Mouse (Mus musculus) CH12.LX (cell line): Measurements from ENCODE around the gene Gas6.

Experiments used
- CTCF ChIP-seq, 2 experiments: IDR thresholded peaks in 1 of 2; conservative IDR thresholded peaks in 1 of 2; 2 replicates each; pipeline ENCODE4 v1.5.1; 2011 to 2012; ENCODE audit warnings: low read depth in 2 of 2, low read length in 2 of 2, improper control_type of control experiment in 1 of 2, inconsistent platforms in 1 of 2, mild to moderate bottlenecking in 1 of 2, moderate library complexity in 1 of 2
- E2F4 ChIP-seq: IDR thresholded peaks from 2 replicates; pipeline ENCODE4 v1.6.1; 2011; ENCODE audit warnings: low read depth, low read length, improper control_type of control experiment; ENCODE audit not compliant: insufficient replicate concordance
- ETS1 ChIP-seq: conservative IDR thresholded peaks from 2 replicates; pipeline ENCODE4 v1.6.1; 2012; ENCODE audit warnings: low read depth, mild to moderate bottlenecking, inconsistent platforms, low read length, improper control_type of control experiment, moderate library complexity
- GABPA ChIP-seq: IDR thresholded peaks from 2 replicates; pipeline ENCODE4 v1.6.1; 2012; ENCODE audit warnings: low read depth, low read length, improper control_type of control experiment, inconsistent platforms; ENCODE audit not compliant: insufficient replicate concordance
- HCFC1 ChIP-seq: IDR thresholded peaks from 2 replicates; pipeline ENCODE4 v1.6.1; 2012; ENCODE audit warnings: low read depth, mild to moderate bottlenecking, inconsistent platforms, low read length, improper control_type of control experiment
- MAFK ChIP-seq: IDR thresholded peaks from 2 replicates; pipeline ENCODE4 v1.6.1; 2011; ENCODE audit warnings: low read length, improper control_type of control experiment; ENCODE audit not compliant: insufficient replicate concordance
- PAX5 ChIP-seq: IDR thresholded peaks from 2 replicates; pipeline ENCODE4 v1.6.1; 2012; ENCODE audit warnings: low read length, inconsistent platforms, mixed read lengths
- POLR2A ChIP-seq: IDR thresholded peaks from 2 replicates; pipeline ENCODE4 v1.6.1; 2011; ENCODE audit warnings: low read depth, mild to moderate bottlenecking, improper control_type of control experiment, low read length
- SIN3A ChIP-seq: IDR thresholded peaks from 2 replicates; pipeline ENCODE4 v1.6.1; 2012; ENCODE audit warnings: low read length, improper control_type of control experiment, inconsistent platforms
- SMC3 ChIP-seq: IDR thresholded peaks from 2 replicates; pipeline ENCODE4 v1.6.1; 2011; ENCODE audit warnings: low read depth, low read length, improper control_type of control experiment
- TBP ChIP-seq: conservative IDR thresholded peaks from 2 replicates; pipeline ENCODE4 v1.6.1; 2011; ENCODE audit warnings: low read depth, low read length, improper control_type of control experiment
- USF1 ChIP-seq: IDR thresholded peaks from 2 replicates; pipeline ENCODE4 v1.6.1; 2014; ENCODE audit warnings: low read depth, mild to moderate bottlenecking, inconsistent platforms, low read length, improper control_type of control experiment

DNA sequence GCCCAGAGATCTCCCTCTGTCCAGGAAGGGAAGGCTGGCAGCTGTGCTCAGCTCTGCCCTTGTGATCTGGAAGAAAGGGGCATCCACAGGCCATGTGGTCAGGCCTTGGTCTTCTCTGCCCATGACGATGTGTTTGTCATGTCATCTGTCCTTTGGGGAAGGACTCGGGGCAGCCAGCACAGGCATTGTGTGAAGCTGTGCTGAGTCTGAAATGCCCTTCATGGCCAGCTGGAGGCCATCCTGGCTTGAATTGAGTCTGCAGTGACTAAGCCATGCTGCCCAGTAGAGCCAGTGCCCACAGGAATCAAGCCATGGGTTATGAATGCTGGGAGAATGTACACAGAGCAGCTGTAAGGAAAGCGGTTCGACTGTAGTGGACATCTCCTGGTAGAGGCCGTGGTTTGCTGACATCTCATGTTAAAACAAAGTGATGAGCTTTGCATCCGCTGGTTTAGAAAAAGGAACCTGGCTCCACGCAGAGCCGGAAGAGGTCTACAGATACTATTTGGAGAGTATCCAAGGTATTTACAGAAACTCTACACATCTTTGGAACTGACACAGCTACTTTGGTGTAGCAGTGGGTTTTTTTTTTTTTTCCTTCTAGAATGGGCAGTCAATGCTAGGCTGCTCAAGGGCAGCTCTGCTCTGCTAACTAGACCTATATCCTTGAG lies 9.8 kb upstream of the Gas6 start:
- TF ChIP-seq CTCF (conservative IDR thresholded peaks at IDR 0.05 in 1 of 2, IDR thresholded peaks at IDR 0.05 in 1 of 2; ENCODE audit: low read depth in 2 of 2, low read length in 2 of 2) = no peak
- TF ChIP-seq PAX5 = no peak
- TF ChIP-seq SMC3 = no peak
- no peak for TF ChIP-seq MAFK
- TF ChIP-seq USF1 = no peak
- TF ChIP-seq E2F4 = no peak
- no peak for TF ChIP-seq ETS1
- TF ChIP-seq GABPA = no peak
- TF ChIP-seq SIN3A = no peak
- TF ChIP-seq POLR2A = no peak
- TF ChIP-seq TBP = no peak
- TF ChIP-seq HCFC1 = no peak
